Mouse (Mus musculus) myocyte (in vitro differentiated cells): Measurements from ENCODE around the gene Ppp3r1. TPM values are rescaled to one million over a fixed set of nuclear protein-coding genes. Genes with fewer than 3 reads are reported as not detected.

Experiments
- H3K27me3 ChIP-seq: one replicate; pipeline ENCODE4 v1.6.1; 2011; ENCODE audit not compliant: control insufficient read depth, insufficient read depth, insufficient read length
- H3K36me3 ChIP-seq: one replicate; pipeline ENCODE4 v1.6.1; 2011; ENCODE audit not compliant: control insufficient read depth, insufficient read depth
- H3K4me2 ChIP-seq: one replicate; pipeline ENCODE4 v1.6.1; 2011; ENCODE audit warnings: low read depth, control low read depth
- H3K4me3 ChIP-seq: one replicate; pipeline ENCODE4 v1.5.1; 2011; ENCODE audit warnings: mild to moderate bottlenecking, control low read depth, moderate library complexity
- H3K79me2 ChIP-seq: one replicate; pipeline ENCODE4 v1.6.1; 2011; ENCODE audit not compliant: control insufficient read depth, insufficient read depth
- H3ac ChIP-seq: one replicate; pipeline ENCODE4 v1.6.1; 2011; ENCODE audit not compliant: control insufficient read depth, insufficient read length
- CEBPB ChIP-seq: IDR thresholded peaks from 2 replicates; pipeline ENCODE4 v1.6.1; 2011; ENCODE audit warnings: mild to moderate bottlenecking, moderate library complexity; ENCODE audit not compliant: poor library complexity, insufficient read depth, severe bottlenecking
- E2F4 ChIP-seq: IDR thresholded peaks from one replicate; pipeline ENCODE4 v1.6.1; 2011; ENCODE audit warnings: mild to moderate bottlenecking, control low read depth, moderate library complexity; ENCODE audit not compliant: insufficient read depth
- MAX ChIP-seq: IDR thresholded peaks from one replicate; pipeline ENCODE4 v1.6.1; 2011; ENCODE audit warnings: low read depth, mild to moderate bottlenecking, control low read depth
- MYOD1 ChIP-seq, 3 experiments: IDR thresholded peaks; one replicate each; pipeline ENCODE4 v1.6.1; 2011; ENCODE audit warnings: control low read depth in 2 of 3, low read depth in 2 of 3, mild to moderate bottlenecking in 2 of 3, moderate library complexity in 1 of 3; ENCODE audit not compliant: insufficient read length in 2 of 3, control insufficient read depth in 1 of 3
- MYOG ChIP-seq, 3 experiments: IDR thresholded peaks; one replicate each; pipeline ENCODE4 v1.6.1; 2011; ENCODE audit warnings: control low read depth in 2 of 3, low read depth in 2 of 3, mild to moderate bottlenecking in 2 of 3; ENCODE audit not compliant: insufficient read length in 2 of 3, control insufficient read depth in 1 of 3, insufficient read depth in 1 of 3
- POLR2A ChIP-seq: IDR thresholded peaks from one replicate; pipeline ENCODE4 v1.6.1; 2011; ENCODE audit warnings: low read depth, mild to moderate bottlenecking, control low read depth, moderate library complexity; ENCODE audit not compliant: insufficient read length
- POLR2AphosphoS2 ChIP-seq: IDR thresholded peaks from one replicate; pipeline ENCODE4 v1.6.1; 2011; ENCODE audit warnings: low read depth, control low read depth; ENCODE audit not compliant: insufficient read length
- REST ChIP-seq: IDR thresholded peaks from one replicate; pipeline ENCODE4 v1.6.1; 2011; ENCODE audit warnings: mild to moderate bottlenecking, control low read depth, moderate library complexity; ENCODE audit not compliant: insufficient read depth, insufficient read length
- SRF ChIP-seq: IDR thresholded peaks from one replicate; pipeline ENCODE4 v1.6.1; 2011; ENCODE audit warnings: low read depth; ENCODE audit not compliant: control insufficient read depth, insufficient read length
- TCF12 ChIP-seq: IDR thresholded peaks from one replicate; pipeline ENCODE4 v1.6.1; 2011; ENCODE audit warnings: mild to moderate bottlenecking, control low read depth; ENCODE audit not compliant: poor library complexity, insufficient read depth, severe bottlenecking
- TCF3 ChIP-seq: IDR thresholded peaks from one replicate; pipeline ENCODE4 v1.6.1; 2011; ENCODE audit warnings: low read depth, control low read depth; ENCODE audit not compliant: insufficient read length
- USF1 ChIP-seq: IDR thresholded peaks from one replicate; pipeline ENCODE4 v1.6.1; 2011; ENCODE audit warnings: low read depth, mild to moderate bottlenecking, control low read depth, moderate library complexity
- polyA plus RNA-seq: library from polyadenylated mRNA; unstranded; fragments of >200 nt; fragmentation: generic; extraction: Trizol; gene quantifications from one replicate; pipeline ENCODE4 v1.2.1, GENCODE M21; 2012; ENCODE audit warnings: missing spikeins

The Ppp3r1 gene
- polyA plus RNA-seq, 1 experiment, result 49.8 TPM

GRCm38 (mm10) chr11:17169262-17169661, 10.2 kb downstream of the Ppp3r1 start:
- H3K4me2 ChIP-seq, result no peak overlapping the region

DNA sequence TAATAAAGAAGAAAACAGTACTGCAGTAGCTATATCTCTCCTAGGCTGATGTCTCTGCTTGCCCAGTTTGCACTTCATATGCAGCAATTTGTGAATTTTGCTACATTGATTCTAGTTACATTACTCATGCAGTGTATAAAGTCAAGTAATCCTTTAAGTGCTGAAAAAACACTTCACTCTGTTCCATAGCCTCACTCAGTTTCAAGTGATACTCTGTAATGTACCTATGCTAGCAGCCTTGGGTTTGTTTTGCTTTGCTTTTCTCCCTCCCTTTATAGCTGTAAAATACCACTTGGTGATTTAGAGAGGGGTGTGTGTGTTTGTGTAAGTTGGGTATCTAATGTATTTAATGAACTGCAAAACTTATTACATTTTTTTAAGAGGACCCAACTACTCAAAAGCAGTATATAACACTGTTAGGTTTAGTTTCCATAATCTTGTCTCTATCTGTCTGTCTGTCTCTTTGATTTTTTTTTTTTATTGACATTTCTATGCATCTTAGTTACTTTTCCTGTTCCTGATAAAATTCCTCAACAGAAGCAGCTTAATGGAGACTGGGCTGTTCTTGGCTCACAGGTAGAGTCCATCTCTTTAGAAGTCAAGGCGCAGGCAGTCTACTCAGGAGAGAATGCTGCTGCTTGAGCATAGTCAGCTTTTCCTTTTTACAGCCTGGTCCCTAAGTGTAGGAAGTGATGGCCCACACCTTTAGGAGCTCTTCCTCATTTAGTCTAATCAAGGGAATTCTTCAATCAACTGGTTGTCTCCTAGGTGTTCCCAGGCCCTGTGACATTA, 12.1 kb downstream of the Ppp3r1 start:
- no peaks in the 10 kb centered on the region for H3K36me3 ChIP-seq
- H3K4me3 ChIP-seq, result no peak overlapping the region
- no peak overlapping the region for H3ac ChIP-seq
- H3K4me2 ChIP-seq, result no peak overlapping the region
- H3K79me2 ChIP-seq, result peaks cover 100% of the 10 kb centered on the region
- H3K27me3 ChIP-seq, result no peaks in the 10 kb centered on the region
- no peak for TF ChIP-seq CEBPB
- no peak for TF ChIP-seq POLR2A

More at GRCm38 (mm10) chr11:17169262-17169661, 10.2 kb downstream of the Ppp3r1 start:
- TF ChIP-seq MYOD1 (IDR thresholded peaks at IDR 0.05; ENCODE audit: control insufficient read depth in 1 of 3, insufficient read length in 2 of 3, low read depth in 2 of 3), result no peak
- TF ChIP-seq MAX, result no peak
- TF ChIP-seq CEBPB, result no peak
- no peak for TF ChIP-seq REST
- TF ChIP-seq TCF12, result no peak
- Histone ChIP-seq H3K79me2 (peaks cover 100% of the 10 kb centered on the region), H3K27me3 (no peaks in the 10 kb centered on the region), H3ac (no peak overlapping the region), H3K4me3 (no peak overlapping the region), H3K36me3 (no peaks in the 10 kb centered on the region)

DNA sequence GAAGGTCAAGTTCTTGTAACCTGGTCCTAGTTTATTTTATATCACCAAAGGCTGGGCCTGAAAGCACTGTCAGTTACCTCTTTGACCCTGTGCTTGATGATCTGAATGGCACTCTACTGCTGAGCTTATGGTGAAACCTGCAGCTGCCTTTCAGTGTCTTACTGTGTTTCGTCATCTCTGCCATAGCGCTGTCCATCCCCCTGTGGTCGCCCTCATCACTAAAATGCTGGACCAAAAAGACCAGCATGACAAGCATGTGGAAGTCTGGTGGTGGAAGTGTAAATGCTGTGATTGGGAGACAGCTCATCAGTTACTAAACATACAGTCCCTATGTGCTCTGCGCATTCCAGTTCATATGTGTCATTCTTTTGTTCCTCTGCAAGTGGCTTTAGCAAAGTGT, 13.2 kb downstream of the Ppp3r1 start:
- Histone ChIP-seq H3K79me2 (peaks cover 100% of the 10 kb centered on the region), H3K36me3 (no peaks in the 10 kb centered on the region), H3K4me3 (no peak overlapping the region), H3ac (no peak overlapping the region), H3K27me3 (no peaks in the 10 kb centered on the region), H3K4me2 (no peak overlapping the region)
- TF ChIP-seq CEBPB, result no peak

GRCm38 (mm10) chr11:17176638-17177037, 17.6 kb downstream of the Ppp3r1 start:
- no peaks in the 10 kb centered on the region for H3K27me3 ChIP-seq
- no peak overlapping the region for H3K4me3 ChIP-seq
- TF ChIP-seq TCF12, result no peak

DNA sequence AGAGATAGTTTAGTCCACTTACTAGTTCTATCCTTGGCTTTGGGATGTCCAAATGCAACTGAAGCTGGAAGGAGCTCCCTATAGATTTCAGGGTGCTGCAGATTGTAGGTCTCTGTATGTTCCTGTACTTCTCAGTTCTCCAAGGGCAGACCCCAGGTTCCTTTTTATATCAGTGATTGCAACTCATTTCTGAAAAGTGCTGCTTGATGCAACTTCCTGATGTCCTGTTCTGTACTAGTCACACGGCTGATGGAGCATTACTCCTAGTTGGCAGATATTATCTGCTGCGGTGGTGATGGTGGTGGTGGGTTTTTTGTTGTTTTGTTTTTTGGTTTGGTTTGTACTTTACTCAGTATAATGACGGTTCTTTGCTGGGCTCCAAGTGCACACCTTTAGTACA, 21.7 kb downstream of the Ppp3r1 start:
- Histone ChIP-seq H3ac (no peak overlapping the region), H3K79me2 (peaks cover 98% of the 10 kb centered on the region), H3K36me3 (no peaks in the 10 kb centered on the region), H3K4me2 (no peak overlapping the region), H3K4me3 (no peak overlapping the region), H3K27me3 (no peaks in the 10 kb centered on the region)
- TF ChIP-seq REST (no peak), TCF12 (no peak), USF1 (no peak), POLR2AphosphoS2 (no peak), TCF3 (no peak), MYOG (IDR thresholded peaks at IDR 0.05; ENCODE audit: control insufficient read depth in 1 of 3, insufficient read depth in 1 of 3, insufficient read length in 2 of 3, low read depth in 2 of 3) (no peak)

More at GRCm38 (mm10) chr11:17176638-17177037, 17.6 kb downstream of the Ppp3r1 start:
- no peaks in the 10 kb centered on the region for H3K36me3 ChIP-seq
- no peak overlapping the region for H3K4me2 ChIP-seq
- H3ac ChIP-seq, result no peak overlapping the region
- H3K79me2 ChIP-seq, result peaks cover 98% of the 10 kb centered on the region

GRCm38 (mm10) chr11:17181807-17182206, 22.7 kb downstream of the Ppp3r1 start, which contains the start of gene Wdr92:
Gene Wdr92 (plus strand): TSS chr11:17182107.
- H3K79me2 ChIP-seq, result peaks cover 98% of the 10 kb centered on the region
- no peak within 1 kb of the TSS for H3K4me3 ChIP-seq
- TF ChIP-seq E2F4 (no peak), POLR2AphosphoS2 (no peak), MYOG (IDR thresholded peaks at IDR 0.05; ENCODE audit: control insufficient read depth in 1 of 3, insufficient read depth in 1 of 3, insufficient read length in 2 of 3, low read depth in 2 of 3) (no peak), SRF (no peak), MYOD1 (IDR thresholded peaks at IDR 0.05; ENCODE audit: control insufficient read depth in 1 of 3, insufficient read length in 2 of 3, low read depth in 2 of 3) (no peak), USF1 (no peak), CEBPB (no peak), REST (no peak), POLR2A (no peak), MAX (no peak), TCF3 (no peak), TCF12 (no peak)
- H3K36me3 ChIP-seq, result no peaks in the 10 kb centered on the region
- H3ac ChIP-seq, result no peak within 1 kb of the TSS
- no peak within 1 kb of the TSS for H3K4me2 ChIP-seq
- no peaks in the 10 kb centered on the region for H3K27me3 ChIP-seq
